In the genomic region with DNA sequence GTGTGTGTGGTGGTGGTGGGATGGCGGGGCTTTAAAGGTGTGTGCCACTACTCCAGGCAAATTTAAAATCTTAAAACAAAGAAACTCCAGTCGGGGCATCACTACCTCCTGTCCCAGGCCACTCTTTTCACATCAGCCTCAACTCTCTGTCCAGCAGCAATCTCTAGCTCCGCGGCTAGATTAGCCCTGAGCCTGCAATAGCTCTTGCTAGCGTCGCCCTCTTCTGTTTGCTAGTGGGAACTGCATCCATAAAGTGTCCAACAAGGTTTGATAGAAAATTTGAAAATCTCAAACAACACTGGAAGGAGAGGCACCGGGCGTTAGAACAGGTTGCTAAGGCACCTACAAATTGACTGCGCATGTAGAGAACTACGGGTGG, we compare ENCODE assay signal across 8 mouse cellular contexts. TPM values are rescaled to one million over a fixed set of nuclear protein-coding genes. Genes with fewer than 3 reads are reported as not detected.
DNase-seq lines count a peak whose midpoint lies in the region; ATAC-seq and TF ChIP-seq lines count a peak whose summit lies in the region.

No protein-coding gene starts in this region.

- no peaks in the 10 kb centered on the region for H3K36me3 ChIP-seq in forebrain, embryonic 13.5 days (ENCODE audit: poor library complexity, severe bottlenecking)
- no peaks in the 10 kb centered on the region for H3K36me3 ChIP-seq in neural tube, embryonic 15.5 days

- no peak overlapping the region for H3K27ac ChIP-seq in forebrain, embryonic 13.5 days
- no peak overlapping the region for H3K27ac ChIP-seq in layer of hippocampus, adult 2 months
- H3K27ac ChIP-seq in neural tube, embryonic 15.5 days (replicated peaks), result no peak overlapping the region

- H3K4me2 ChIP-seq in forebrain, embryonic 13.5 days, result peak overlapping the region; percentile 45
- H3K4me2 ChIP-seq in neural tube, embryonic 15.5 days, result peak overlapping the region; percentile 55

- peak overlapping the region; percentile 22; the same call in 1 of the 2 replicates for H3K4me3 ChIP-seq in forebrain, embryonic 13.5 days
- peak overlapping the region; percentile 40 for H3K4me3 ChIP-seq in layer of hippocampus, adult 2 months
- peak overlapping the region; percentile 26 for H3K4me3 ChIP-seq in neural tube, embryonic 15.5 days (replicated peaks)

- peak; percentile 85 for TF ChIP-seq CTCF in layer of hippocampus, adult 2 months (conservative IDR thresholded peaks at IDR 0.05)

- peaks cover 6% of the 10 kb centered on the region for H3K4me1 ChIP-seq in forebrain, embryonic 13.5 days
- peaks cover 11% of the 10 kb centered on the region for H3K4me1 ChIP-seq in neural tube, embryonic 15.5 days

- 0 out of 2 replicates have a peak, but pooled peaks have one; percentile 53 for ATAC-seq in forebrain, embryonic 13.5 days
- ATAC-seq in hematopoietic stem cell, adult 5-6 weeks (replicated peaks in 1 of 2; ENCODE audit: insufficient read depth in 1 of 2, low FRiP score in 2 of 2, low TSS enrichment in 1 of 2, low read depth in 1 of 2, poor library complexity in 2 of 2, severe bottlenecking in 2 of 2), result peak; percentile 58 to 62
- ATAC-seq in neural tube, embryonic 15.5 days (ENCODE audit: low FRiP score), result no peak

- peaks cover 5% of the 10 kb centered on the region; the same call in 1 of the 2 replicates for H3K27me3 ChIP-seq in forebrain, embryonic 13.5 days
- H3K27me3 ChIP-seq in neural tube, embryonic 15.5 days (replicated peaks), result 0 out of 2 replicates have a peak, but pooled peaks cover 12% of the 10 kb centered on the region

- no peaks in the 10 kb centered on the region for H3K9me3 ChIP-seq in forebrain, embryonic 13.5 days (replicated peaks)
- H3K9me3 ChIP-seq in neural tube, embryonic 15.5 days (replicated peaks), result no peaks in the 10 kb centered on the region

- no peak overlapping the region for H3K9ac ChIP-seq in forebrain, embryonic 13.5 days
- H3K9ac ChIP-seq in neural tube, embryonic 15.5 days (replicated peaks), result no peak overlapping the region

- WGBS in forebrain, embryonic 13.5 days, result 7% methylated on average over 10 of the region's 10 CpGs
- WGBS in neural tube, embryonic 15.5 days, result 8% methylated on average over 10 of the region's 10 CpGs

- peak; percentile 91 for DNase-seq in MN1 (ENCODE audit: low spot score)
- peak; percentile 37 for DNase-seq in cerebellum, adult 11-12 months
- peak; percentile 61 to 72 for DNase-seq in layer of hippocampus, adult 2 months (ENCODE audit: low spot score in 2 of 2)
- DNase-seq in lung, adult 18-20 months, result peak; percentile 70 to 84
- peak; percentile 64 to 79 for DNase-seq in thymus, postnatal 10 days (ENCODE audit: low spot score in 2 of 2)

RNA-seq across cellular contexts. Expression of a gene that starts 18.7 kb away (rescaled TPM):
- not detected in 2 replicates for polyA plus RNA-seq in forebrain, embryonic 13.5 days (2015; fragmentation: Nextera tagmentation; extraction: Ambion mirVana)
- 0.81 TPM in 1 of 2 replicates, not detected in the other for total RNA-seq in hematopoietic stem cell, adult 5-6 weeks (2017)
- not detected for total RNA-seq in layer of hippocampus, adult 2 months (2021)
- polyA plus RNA-seq in neural tube, embryonic 15.5 days (2015; fragmentation: Nextera tagmentation; extraction: Ambion mirVana), result 0.13 and 10.1 TPM in 2 replicates

RNA-seq across cellular contexts. Expression of a gene that starts 20.6 kb away (rescaled TPM):
- 2.9 and 3.1 TPM in 2 replicates for polyA plus RNA-seq in forebrain, embryonic 13.5 days (2015; fragmentation: Nextera tagmentation; extraction: Ambion mirVana)
- not detected in 2 replicates for total RNA-seq in hematopoietic stem cell, adult 5-6 weeks (2017)
- under 1 TPM in 1 of 2 experiments, not detected in 1; 0.37 TPM for total RNA-seq in layer of hippocampus, adult 2 months (2021)
- polyA plus RNA-seq in neural tube, embryonic 15.5 days (2015; fragmentation: Nextera tagmentation; extraction: Ambion mirVana), result 0.96 and 16.8 TPM in 2 replicates

RNA-seq across cellular contexts. Expression of a gene that starts 33.3 kb away (rescaled TPM):
- polyA plus RNA-seq in forebrain, embryonic 13.5 days (2015; fragmentation: Nextera tagmentation; extraction: Ambion mirVana), result 7.5 and 8.2 TPM in 2 replicates
- 13.8 and 20.0 TPM in 2 replicates for total RNA-seq in hematopoietic stem cell, adult 5-6 weeks (2017)
- total RNA-seq in layer of hippocampus, adult 2 months (2021), result 10 to 100 TPM in 1 of 2 experiments, 1 to 10 TPM in 1; 8.2 to 10.8 TPM
- 4.2 and 9.2 TPM in 2 replicates for polyA plus RNA-seq in neural tube, embryonic 15.5 days (2015; fragmentation: Nextera tagmentation; extraction: Ambion mirVana)

RNA-seq across cellular contexts. Expression of a gene that starts 43.5 kb away (rescaled TPM):
- 47.9 and 53.4 TPM in 2 replicates for polyA plus RNA-seq in forebrain, embryonic 13.5 days (2015; fragmentation: Nextera tagmentation; extraction: Ambion mirVana)
- 27.1 and 41.0 TPM in 2 replicates for total RNA-seq in hematopoietic stem cell, adult 5-6 weeks (2017)
- 10 to 100 TPM; 30.0 to 32.7 TPM for total RNA-seq in layer of hippocampus, adult 2 months (2021)
- polyA plus RNA-seq in neural tube, embryonic 15.5 days (2015; fragmentation: Nextera tagmentation; extraction: Ambion mirVana), result 73.0 and 77.0 TPM in 2 replicates

RNA-seq across cellular contexts. Expression of a gene that starts 50.1 kb away (rescaled TPM):
- 0.72 TPM in 1 of 2 replicates, not detected in the other for polyA plus RNA-seq in forebrain, embryonic 13.5 days (2015; fragmentation: Nextera tagmentation; extraction: Ambion mirVana)
- total RNA-seq in hematopoietic stem cell, adult 5-6 weeks (2017), result 0.88 and 15.9 TPM in 2 replicates
- total RNA-seq in layer of hippocampus, adult 2 months (2021), result not detected
- polyA plus RNA-seq in neural tube, embryonic 15.5 days (2015; fragmentation: Nextera tagmentation; extraction: Ambion mirVana), result not detected in 2 replicates

Comparison
In these comparisons a context has a peak if more than half of its experiments do, and no peak if none do; other contexts are left out.
1. DNase-seq: peak in every context shown above with its lines; median percentile 91 in MN1; 77 in lung, adult 18-20 months; 72 in thymus, postnatal 10 days; 66 in layer of hippocampus, adult 2 months; 37 in cerebellum, adult 11-12 months.